Mouse (Mus musculus) embryonic facial prominence, embryonic 15.5 days (tissue): ENCODE results near the gene Arl5c. TPM values are rescaled to one million over a fixed set of nuclear protein-coding genes. Genes with fewer than 3 reads are reported as not detected.

Source experiments
- ATAC-seq: fragments of 200-750 bp; cut with Nextera tagmentation; 2 replicates; pipeline ENCODE4 v1.8.0; 2017; ENCODE audit warnings: low read depth, moderate TSS enrichment; ENCODE audit not compliant: insufficient number of reproducible peaks, low FRiP score, low TSS enrichment
- H3K27ac ChIP-seq: fragments of 300-500 bp; sonication (generic); replicated peaks from 2 replicates; pipeline ENCODE4 v1.5.1; 2015; ENCODE audit warnings: mild to moderate bottlenecking, inconsistent platforms
- H3K27me3 ChIP-seq: fragments of 300-500 bp; sonication (generic); 2 replicates; pipeline ENCODE4 v1.6.1; 2015; ENCODE audit warnings: inconsistent platforms
- H3K36me3 ChIP-seq: fragments of 300-500 bp; sonication (generic); 2 replicates; pipeline ENCODE4 v1.6.1; 2015; ENCODE audit warnings: mild to moderate bottlenecking, inconsistent platforms
- H3K4me1 ChIP-seq: fragments of 300-500 bp; sonication (generic); 2 replicates; pipeline ENCODE4 v1.6.1; 2015; ENCODE audit warnings: inconsistent platforms
- H3K4me2 ChIP-seq: fragments of 300-500 bp; sonication (generic); replicated peaks from 2 replicates; pipeline ENCODE4 v1.6.1; 2015; ENCODE audit warnings: mild to moderate bottlenecking, inconsistent platforms
- H3K4me3 ChIP-seq: fragments of 300-500 bp; sonication (generic); replicated peaks from 2 replicates; pipeline ENCODE4 v1.5.1; 2015; ENCODE audit warnings: mild to moderate bottlenecking, inconsistent platforms
- H3K9ac ChIP-seq: fragments of 300-500 bp; sonication (generic); 2 replicates; pipeline ENCODE4 v1.6.1; 2015; ENCODE audit warnings: inconsistent platforms
- H3K9me3 ChIP-seq: fragments of 300-500 bp; sonication (generic); replicated peaks from 2 replicates; pipeline ENCODE4 v1.6.1; 2016; ENCODE audit warnings: inconsistent platforms
- WGBS: fragments of 180-500 bp; shearing (Covaris S2); methylation state at CpG from one replicate; pipeline ENCODE4 v1.1.7; 2015; 5-methylcytosine and 5-hydroxymethylcytosine counted together
- polyA plus RNA-seq: library from polyadenylated mRNA; unstranded; fragments of >200 nt; fragmentation: Nextera tagmentation; extraction: Ambion mirVana; gene quantifications from 2 replicates; pipeline ENCODE4 v1.2.1, GENCODE M21; 2015

Arl5c gene
- 13.0 and 14.7 TPM in 2 replicates for polyA plus RNA-seq

GRCm38 (mm10) chr11:97995564-97996288 is at the start of gene Arl5c:
TSS of gene Arl5c (minus strand) at chr11:97996181.
- ATAC-seq: peak; percentile 43; the same call in 1 of the 2 replicates
- H3K4me3 ChIP-seq: peak within 1 kb of the TSS; percentile 56
- H3K9me3 ChIP-seq: no peaks in the 10 kb centered on the region
- H3K9ac ChIP-seq: peak within 1 kb of the TSS; percentile 39
- 1% methylated on average over 25 of the region's 26 CpGs for WGBS
- H3K27ac ChIP-seq: peak within 1 kb of the TSS; percentile 66; the same call in 1 of the 2 replicates
- H3K4me1 ChIP-seq: peaks cover 33% of the 10 kb centered on the region
- H3K36me3 ChIP-seq: no peaks in the 10 kb centered on the region
- H3K4me2 ChIP-seq: peak within 1 kb of the TSS; percentile 93
- no peaks in the 10 kb centered on the region for H3K27me3 ChIP-seq

GRCm38 (mm10) chr11:98045596-98045995 is 49.6 kb upstream of the Arl5c start:
- Histone ChIP-seq H3K4me1 (no peaks in the 10 kb centered on the region), H3K27me3 (peaks cover 21% of the 10 kb centered on the region), H3K4me2 (no peak overlapping the region), H3K9me3 (no peaks in the 10 kb centered on the region), H3K27ac (no peak overlapping the region), H3K4me3 (no peak overlapping the region), H3K36me3 (no peaks in the 10 kb centered on the region), H3K9ac (no peak overlapping the region)
- ATAC-seq: no peak
- WGBS: 68% methylated on average over 4 of the region's 4 CpGs

DNA sequence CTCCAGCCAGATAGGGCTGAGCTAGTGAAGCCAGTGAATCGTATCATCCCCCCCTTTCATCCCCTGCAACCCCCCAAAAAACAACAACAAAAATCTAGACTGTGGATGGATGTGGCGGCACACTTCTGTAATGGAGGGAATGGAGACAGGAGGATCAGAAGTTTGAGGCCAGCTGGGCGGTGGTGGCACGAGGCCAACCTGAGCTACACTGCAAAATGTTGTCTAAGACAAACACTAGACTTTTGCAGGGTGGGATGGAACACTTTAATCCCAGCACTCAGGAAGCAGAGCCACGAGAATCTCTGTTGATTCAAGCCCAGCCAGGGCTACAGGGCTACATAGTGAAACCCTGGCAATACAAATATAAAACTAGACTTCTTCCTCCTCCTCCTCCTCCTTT is 48.1 kb upstream of the Arl5c start:
- Histone ChIP-seq H3K4me3 (no peak overlapping the region), H3K27ac (no peak overlapping the region), H3K9me3 (no peaks in the 10 kb centered on the region), H3K27me3 (peaks cover 12% of the 10 kb centered on the region), H3K4me1 (no peaks in the 10 kb centered on the region), H3K4me2 (no peak overlapping the region), H3K36me3 (no peaks in the 10 kb centered on the region), H3K9ac (no peak overlapping the region)
- ATAC-seq: no peak
- 69% methylated on average over 5 of the region's 5 CpGs for WGBS

GRCm38 (mm10) chr11:98042741-98043140 is 46.8 kb upstream of the Arl5c start:
- Histone ChIP-seq H3K27me3 (peaks cover 4% of the 10 kb centered on the region; the same call in 1 of the 2 replicates), H3K9me3 (no peaks in the 10 kb centered on the region), H3K36me3 (no peaks in the 10 kb centered on the region), H3K4me3 (no peak overlapping the region), H3K9ac (no peak overlapping the region), H3K27ac (no peak overlapping the region), H3K4me1 (no peaks in the 10 kb centered on the region), H3K4me2 (no peak overlapping the region)
- ATAC-seq: no peak
- WGBS: 73% methylated on average over 6 of the region's 6 CpGs

DNA sequence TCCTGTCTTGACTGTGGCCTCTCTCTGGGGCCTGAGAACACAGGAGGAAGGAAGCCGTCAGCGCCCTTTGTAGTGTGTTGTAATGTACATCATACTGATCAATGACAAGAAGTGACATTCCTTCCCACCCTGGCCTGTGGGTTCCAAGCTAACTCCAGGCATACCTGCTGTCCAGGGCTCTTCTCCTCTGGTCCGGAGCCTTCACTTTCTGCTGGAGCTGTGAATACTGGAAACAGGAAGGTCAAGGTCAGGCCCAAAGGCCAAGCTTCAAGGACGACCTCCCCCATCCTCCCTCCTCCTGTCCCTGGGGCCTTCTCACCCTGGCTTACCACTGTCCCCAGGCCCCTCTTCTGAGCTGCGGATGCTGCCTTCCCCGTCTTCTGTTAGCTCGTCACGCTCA is 45.0 kb upstream of the Arl5c start:
- Histone ChIP-seq H3K27ac (no peak overlapping the region), H3K4me3 (no peak overlapping the region), H3K4me2 (no peak overlapping the region), H3K4me1 (peaks cover 7% of the 10 kb centered on the region), H3K9ac (no peak overlapping the region), H3K9me3 (no peaks in the 10 kb centered on the region), H3K27me3 (peaks cover 10% of the 10 kb centered on the region), H3K36me3 (no peaks in the 10 kb centered on the region)
- ATAC-seq: no peak
- 60% methylated on average over 8 of the region's 8 CpGs for WGBS

DNA sequence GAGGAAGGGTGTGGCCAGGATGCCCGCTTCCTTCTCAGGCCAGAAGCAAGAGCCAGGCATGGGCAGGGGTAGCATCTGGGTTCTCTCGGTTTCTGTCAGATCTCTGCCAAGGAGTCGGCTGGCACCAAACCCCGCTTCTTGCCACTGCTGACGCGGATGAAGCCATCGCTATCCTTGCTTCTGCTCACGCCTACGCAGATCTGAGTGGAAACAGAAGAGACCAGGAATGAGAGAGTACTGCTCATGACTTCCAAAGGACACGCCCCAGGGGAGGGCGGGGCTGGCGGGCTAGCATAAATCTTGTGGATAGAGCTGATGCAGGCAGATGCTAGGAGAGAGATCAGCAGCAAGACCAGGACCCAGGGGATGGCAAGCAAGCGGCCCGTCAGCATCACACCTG is 41.9 kb upstream of the Arl5c start:
- Histone ChIP-seq H3K9me3 (no peaks in the 10 kb centered on the region), H3K27me3 (peaks cover 10% of the 10 kb centered on the region), H3K4me1 (peaks cover 20% of the 10 kb centered on the region), H3K9ac (no peak overlapping the region), H3K4me2 (peak overlapping the region; percentile 10; the same call in 1 of the 2 replicates), H3K4me3 (no peak overlapping the region), H3K36me3 (no peaks in the 10 kb centered on the region), H3K27ac (no peak overlapping the region)
- WGBS: 60% methylated on average over 14 of the region's 14 CpGs
- ATAC-seq: no peak

DNA sequence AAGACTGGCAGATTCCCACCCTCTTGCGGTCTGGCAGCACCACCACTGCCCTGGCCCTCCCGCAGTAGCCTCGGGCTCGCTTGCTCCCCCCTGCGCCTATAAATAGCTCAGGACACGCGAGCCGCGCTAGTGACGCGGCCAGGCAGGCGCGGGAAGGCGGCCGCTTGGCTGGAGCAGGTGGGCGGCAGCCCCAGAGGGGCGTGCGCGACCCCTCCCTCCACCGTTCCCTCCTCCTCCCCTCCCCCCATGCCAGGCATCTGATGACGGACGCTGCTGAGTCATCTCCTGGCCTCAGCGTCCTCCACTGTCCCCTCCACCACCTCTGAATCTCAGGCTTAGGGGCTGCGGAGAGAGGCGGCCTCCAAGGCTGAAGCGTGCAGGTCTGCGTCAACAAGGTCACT is 40.0 kb upstream of the Arl5c start:
- peak overlapping the region; percentile 30 for H3K4me3 ChIP-seq
- no peak overlapping the region for H3K9ac ChIP-seq
- no peak overlapping the region for H3K27ac ChIP-seq
- H3K9me3 ChIP-seq: no peaks in the 10 kb centered on the region
- peaks cover 5% of the 10 kb centered on the region for H3K36me3 ChIP-seq
- peaks cover 10% of the 10 kb centered on the region for H3K27me3 ChIP-seq
- 1% methylated on average over 27 of the region's 27 CpGs for WGBS
- H3K4me2 ChIP-seq: peak overlapping the region; percentile 61
- H3K4me1 ChIP-seq: peaks cover 20% of the 10 kb centered on the region
- peak; percentile 49; the same call in 1 of the 2 replicates for ATAC-seq

GRCm38 (mm10) chr11:98034840-98035239 is 38.9 kb upstream of the Arl5c start:
- no peak overlapping the region for H3K4me2 ChIP-seq
- H3K9ac ChIP-seq: no peak overlapping the region
- peaks cover 10% of the 10 kb centered on the region for H3K27me3 ChIP-seq
- peaks cover 20% of the 10 kb centered on the region for H3K4me1 ChIP-seq
- ATAC-seq: no peak
- H3K27ac ChIP-seq: no peak overlapping the region
- H3K9me3 ChIP-seq: no peaks in the 10 kb centered on the region
- peaks cover 15% of the 10 kb centered on the region for H3K36me3 ChIP-seq
- WGBS: 25% methylated on average over 4 of the region's 4 CpGs
- H3K4me3 ChIP-seq: no peak overlapping the region

DNA sequence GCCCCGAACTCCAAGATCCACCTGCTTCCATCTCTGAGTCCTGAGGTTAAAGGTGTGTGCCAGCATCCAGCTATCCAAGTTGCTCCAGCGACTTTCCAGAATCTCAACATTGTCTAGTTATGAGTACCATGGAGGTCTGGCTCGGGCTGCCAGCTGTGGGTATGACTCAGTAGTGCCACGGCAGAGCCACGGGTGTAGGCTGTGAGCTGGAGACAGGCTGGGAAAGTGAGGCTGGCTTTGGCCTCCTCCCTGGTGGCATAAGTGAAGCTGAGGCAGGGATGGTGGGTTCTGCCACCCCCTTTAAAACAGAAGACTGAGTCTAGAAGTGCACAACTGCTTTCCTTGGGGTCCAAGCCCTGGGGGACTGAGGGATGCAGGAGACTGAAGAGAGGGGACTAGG is 38.1 kb upstream of the Arl5c start:
- Histone ChIP-seq H3K27me3 (peaks cover 10% of the 10 kb centered on the region), H3K9ac (no peak overlapping the region), H3K4me3 (no peak overlapping the region), H3K27ac (no peak overlapping the region), H3K4me1 (peaks cover 20% of the 10 kb centered on the region), H3K9me3 (no peaks in the 10 kb centered on the region), H3K4me2 (no peak overlapping the region), H3K36me3 (peaks cover 22% of the 10 kb centered on the region)
- 77% methylated on average over 5 of the region's 5 CpGs for whole genome bisulfite sequencing
- ATAC-seq: no peak

DNA sequence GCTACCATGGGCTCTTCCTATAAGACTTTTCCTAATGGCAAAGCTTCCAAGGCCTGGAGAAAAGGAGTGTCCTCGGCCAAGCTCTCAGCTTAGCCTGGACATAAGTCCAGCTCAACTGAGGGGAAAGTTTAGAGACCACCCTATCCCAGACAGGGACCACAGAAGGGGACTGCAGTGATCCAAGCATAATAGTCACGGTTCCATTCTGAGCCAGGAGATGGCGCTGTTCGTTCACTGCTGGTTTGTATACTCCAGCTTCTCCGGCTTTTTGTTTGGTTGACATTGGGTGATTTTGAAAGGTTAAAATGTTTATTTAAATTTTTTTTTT is 35.4 kb upstream of the Arl5c start:
- Histone ChIP-seq H3K9me3 (no peaks in the 10 kb centered on the region), H3K36me3 (peaks cover 35% of the 10 kb centered on the region), H3K4me1 (peaks cover 26% of the 10 kb centered on the region), H3K27me3 (peaks cover 3% of the 10 kb centered on the region), H3K27ac (no peak overlapping the region), H3K4me2 (no peak overlapping the region), H3K9ac (no peak overlapping the region), H3K4me3 (no peak overlapping the region)
- WGBS: 7% methylated on average over 5 of the region's 5 CpGs
- no peak for ATAC-seq

DNA sequence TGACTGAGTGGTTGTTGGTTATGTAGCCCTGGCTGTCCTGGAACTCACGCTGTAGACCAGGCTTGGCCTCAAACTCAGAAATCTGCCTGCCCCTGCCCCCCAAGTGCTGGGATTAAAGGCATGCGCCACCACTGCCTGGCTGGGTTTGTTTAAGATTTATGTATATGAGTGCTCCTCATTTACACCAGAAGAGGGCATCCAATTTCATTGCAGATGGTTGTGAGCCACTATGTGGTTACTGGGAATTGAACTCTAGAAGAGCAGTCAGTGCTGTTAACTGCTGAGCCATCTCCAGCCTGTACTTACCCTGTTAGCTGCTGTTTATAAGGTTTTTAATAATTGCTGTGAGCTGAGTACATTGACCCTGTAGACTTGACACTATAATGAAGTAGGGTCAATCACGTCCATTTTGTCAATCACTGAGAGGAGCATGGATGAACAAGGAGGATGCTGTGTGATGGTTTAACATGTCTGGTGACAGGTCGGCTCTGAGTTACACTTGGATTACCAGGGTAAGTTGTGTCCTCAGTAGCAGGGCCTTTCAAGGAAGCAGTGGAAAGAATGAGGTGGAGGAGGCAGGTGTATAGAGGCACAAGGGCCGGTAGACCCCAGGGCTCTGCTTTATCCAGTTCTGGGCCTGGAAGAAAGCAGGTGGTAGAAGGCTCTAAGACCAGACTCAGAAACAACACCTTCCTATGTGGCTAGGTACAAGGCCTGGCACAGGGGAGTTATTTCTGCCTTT is 34.9 kb upstream of the Arl5c start:
- Histone ChIP-seq H3K9ac (no peak overlapping the region), H3K4me1 (peaks cover 24% of the 10 kb centered on the region), H3K4me2 (no peak overlapping the region), H3K27me3 (no peaks in the 10 kb centered on the region), H3K27ac (no peak overlapping the region), H3K36me3 (peaks cover 35% of the 10 kb centered on the region), H3K9me3 (no peaks in the 10 kb centered on the region), H3K4me3 (no peak overlapping the region)
- 48% methylated on average over 5 of the region's 5 CpGs for WGBS
- ATAC-seq: no peak
